Mouse (Mus musculus) C2C12 (cell line): ENCODE results near the gene Tmem189. TPM values are rescaled to one million over a fixed set of nuclear protein-coding genes. Genes with fewer than 3 reads are reported as not detected.
A peak's percentile ranks its signal among the peaks of the same experiment; 100 is the strongest.

Experiments
- H3K27me3 ChIP-seq: one replicate; pipeline ENCODE4 v1.6.1; 2011; ENCODE audit not compliant: control insufficient read depth, insufficient read depth, insufficient read length
- H3K36me3 ChIP-seq: one replicate; pipeline ENCODE4 v1.6.1; 2011; ENCODE audit not compliant: control insufficient read depth, insufficient read depth
- H3K4me3 ChIP-seq: one replicate; pipeline ENCODE4 v1.5.1; 2011; ENCODE audit warnings: mild to moderate bottlenecking, control low read depth; ENCODE audit not compliant: poor library complexity, insufficient read depth, severe bottlenecking
- H3K79me2 ChIP-seq: one replicate; pipeline ENCODE4 v1.6.1; 2011; ENCODE audit not compliant: control insufficient read depth, insufficient read depth
- H3K79me3 ChIP-seq: one replicate; pipeline ENCODE4 v1.6.1; 2011; ENCODE audit warnings: low read depth, control low read depth
- H3ac ChIP-seq: one replicate; pipeline ENCODE3; 2011; ENCODE audit warnings: low read depth; ENCODE audit not compliant: control insufficient read depth, insufficient read length
- CEBPB ChIP-seq: IDR thresholded peaks from one replicate; pipeline ENCODE4 v1.6.1; 2011; ENCODE audit warnings: low read depth, mild to moderate bottlenecking, control low read depth, moderate library complexity
- CTCF ChIP-seq: IDR thresholded peaks from one replicate; pipeline ENCODE4 v1.5.1; 2011; ENCODE audit not compliant: control insufficient read depth, insufficient read depth, insufficient read length
- FOSL1 ChIP-seq: IDR thresholded peaks from one replicate; pipeline ENCODE4 v1.8.0; 2011; ENCODE audit warnings: mild to moderate bottlenecking, low read length; ENCODE audit not compliant: poor library complexity, insufficient read depth, severe bottlenecking
- MAX ChIP-seq: IDR thresholded peaks from one replicate; pipeline ENCODE4 v1.6.1; 2011; ENCODE audit warnings: mild to moderate bottlenecking, control low read depth
- MYOD1 ChIP-seq: IDR thresholded peaks from one replicate; pipeline ENCODE4 v1.6.1; 2011; ENCODE audit warnings: low read depth; ENCODE audit not compliant: control insufficient read depth, insufficient read length
- MYOG ChIP-seq: IDR thresholded peaks from one replicate; pipeline ENCODE4 v1.6.1; 2011; ENCODE audit not compliant: control insufficient read depth, insufficient read length; ENCODE audit errors: extremely low read depth
- USF1 ChIP-seq: IDR thresholded peaks from one replicate; pipeline ENCODE4 v1.6.1; 2011; ENCODE audit warnings: low read depth, mild to moderate bottlenecking, control low read depth, moderate library complexity
- polyA plus RNA-seq: library from polyadenylated mRNA; unstranded; fragments of >200 nt; fragmentation: generic; extraction: Trizol; gene quantifications from one replicate; pipeline ENCODE4 v1.2.1, GENCODE M21; 2012; ENCODE audit warnings: missing spikeins

The Tmem189 gene
- polyA plus RNA-seq, 1 experiment = 34.5 TPM

DNA sequence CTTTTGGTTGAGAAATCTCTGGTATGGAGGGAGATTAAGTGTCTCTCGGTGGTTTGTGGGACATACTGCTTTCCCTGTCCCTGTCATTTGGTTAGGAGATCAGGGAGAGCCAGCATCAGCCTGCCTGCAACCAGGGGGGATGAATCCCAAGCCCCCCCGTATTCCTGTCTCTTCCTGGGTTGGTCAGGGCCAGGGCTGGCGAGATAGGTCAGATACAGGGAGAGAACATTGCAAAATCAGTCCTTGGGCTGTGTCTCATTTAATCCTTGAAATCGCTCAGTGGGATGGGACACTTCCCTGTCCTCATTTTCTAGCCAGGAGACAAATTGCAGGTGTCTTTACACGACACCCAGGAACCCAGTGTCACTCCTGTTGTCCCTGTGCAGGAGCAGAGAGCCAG lies 10.4 kb upstream of the Tmem189 start:
- Histone ChIP-seq H3K79me3 (no peaks in the 10 kb centered on the region), H3K36me3 (peaks cover 3% of the 10 kb centered on the region), H3K79me2 (no peaks in the 10 kb centered on the region), H3K4me3 (no peak overlapping the region), H3K27me3 (no peaks in the 10 kb centered on the region), H3ac (no peak overlapping the region)
- TF ChIP-seq CEBPB (no peak), MYOG (no peak), FOSL1 (no peak)

DNA sequence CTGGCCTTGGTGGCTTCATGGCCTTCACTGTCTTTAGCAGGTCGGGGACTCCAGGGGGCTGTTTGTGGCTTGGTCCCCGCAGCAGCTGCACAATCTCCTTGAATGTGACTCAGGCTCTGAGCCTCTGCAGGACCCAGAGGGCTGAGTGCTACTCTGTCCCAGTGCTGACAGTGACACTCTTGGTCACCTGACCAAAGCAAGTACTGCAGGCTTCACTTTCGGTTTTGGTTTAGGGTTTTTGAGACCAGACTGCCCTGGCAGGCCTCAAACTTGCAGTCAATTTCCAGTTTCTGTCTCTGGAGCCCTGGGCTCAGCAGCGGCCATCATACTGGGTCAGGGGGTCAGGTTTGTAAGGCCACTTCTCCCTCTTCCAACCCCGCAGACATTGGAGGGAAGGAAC lies 8.3 kb upstream of the Tmem189 start:
- peaks cover 3% of the 10 kb centered on the region for H3K36me3 ChIP-seq
- TF ChIP-seq USF1 (peak; percentile 93), MYOG (no peak), MYOD1 (peak; percentile 69)
- no peaks in the 10 kb centered on the region for H3K79me3 ChIP-seq

DNA sequence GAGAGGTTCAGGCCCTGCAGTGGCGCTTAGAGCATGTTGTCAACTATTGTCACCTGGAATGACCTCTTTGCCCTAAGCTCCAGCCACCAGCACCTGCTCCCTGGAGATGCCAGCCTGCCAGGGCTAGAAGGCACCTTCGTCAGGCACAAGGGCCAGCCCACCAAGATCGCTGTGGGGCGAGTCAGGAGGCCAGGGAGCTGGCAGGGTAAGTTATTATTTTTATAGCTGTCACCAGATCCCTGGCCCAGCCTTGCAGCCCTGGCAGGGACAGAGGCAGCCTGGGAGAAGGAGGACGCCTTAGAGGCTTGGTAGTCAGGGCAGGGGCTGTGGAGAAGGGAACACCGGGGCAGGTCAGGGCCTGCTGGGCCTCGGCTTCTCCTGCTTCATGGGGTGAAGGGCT lies 6.5 kb upstream of the Tmem189 start:
- H3K4me3 ChIP-seq = no peak overlapping the region
- H3K36me3 ChIP-seq = peaks cover 18% of the 10 kb centered on the region
- no peak overlapping the region for H3ac ChIP-seq
- peaks cover 17% of the 10 kb centered on the region for H3K79me3 ChIP-seq
- no peak for TF ChIP-seq CEBPB
- no peak for TF ChIP-seq MAX
- TF ChIP-seq MYOD1 = no peak
- TF ChIP-seq USF1 = no peak
- no peak for TF ChIP-seq MYOG
- no peak for TF ChIP-seq CTCF
- TF ChIP-seq FOSL1 = no peak
- no peaks in the 10 kb centered on the region for H3K27me3 ChIP-seq
- peaks cover 25% of the 10 kb centered on the region for H3K79me2 ChIP-seq

More for the DNA sequence above, 8.3 kb upstream of the Tmem189 start:
- Histone ChIP-seq H3K27me3 (no peaks in the 10 kb centered on the region), H3K79me2 (peaks cover 7% of the 10 kb centered on the region), H3ac (peak overlapping the region; percentile 23), H3K4me3 (no peak overlapping the region)

DNA sequence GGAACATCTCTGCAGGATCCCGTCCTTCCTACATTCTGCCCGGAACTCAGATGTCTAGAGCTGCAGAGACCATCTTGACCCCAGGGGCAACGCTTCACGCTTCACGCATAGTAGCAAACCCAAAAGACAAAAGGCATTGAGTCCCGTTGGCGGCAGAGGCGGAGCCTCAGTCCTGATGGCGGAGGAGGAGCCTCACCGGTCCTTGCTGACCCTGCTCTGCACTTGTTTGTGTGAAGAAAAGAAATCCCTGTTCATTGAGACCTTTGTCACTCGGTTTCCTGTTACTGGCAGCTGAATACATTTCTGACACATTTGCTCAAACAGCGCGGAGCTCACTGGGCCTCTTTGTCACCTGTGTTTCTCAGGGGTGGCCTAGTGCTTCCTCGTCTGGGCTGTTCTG lies 5.9 kb upstream of the Tmem189 start:
- Histone ChIP-seq H3K79me2 (peaks cover 31% of the 10 kb centered on the region), H3K79me3 (peaks cover 23% of the 10 kb centered on the region), H3ac (no peak overlapping the region), H3K4me3 (no peak overlapping the region), H3K36me3 (peaks cover 23% of the 10 kb centered on the region), H3K27me3 (no peaks in the 10 kb centered on the region)
- TF ChIP-seq USF1 = no peak
- no peak for TF ChIP-seq CTCF
- TF ChIP-seq MAX = no peak
- no peak for TF ChIP-seq CEBPB
- TF ChIP-seq MYOD1 = no peak
- no peak for TF ChIP-seq MYOG
- no peak for TF ChIP-seq FOSL1

DNA sequence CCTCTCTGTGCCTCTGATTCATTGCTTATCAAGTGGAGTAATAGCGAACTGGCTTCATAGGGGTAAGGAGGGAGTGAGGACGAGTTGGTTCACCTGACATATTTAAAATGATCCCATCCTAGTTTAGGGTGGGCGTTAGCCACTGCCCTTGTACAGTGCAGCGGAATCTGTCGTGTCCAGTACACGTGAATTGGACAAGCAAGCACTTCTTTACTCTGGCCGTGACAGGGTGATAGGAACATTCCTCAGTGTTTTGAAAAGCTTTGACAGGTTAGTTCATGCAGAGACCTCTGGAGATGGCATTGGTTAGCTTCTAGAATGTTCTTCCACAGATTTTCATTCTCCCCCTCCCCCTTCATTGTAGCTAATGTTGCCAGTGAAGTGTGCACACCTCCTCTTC lies 5.3 kb upstream of the Tmem189 start:
- Histone ChIP-seq H3K27me3 (no peaks in the 10 kb centered on the region), H3ac (no peak overlapping the region), H3K79me2 (peaks cover 36% of the 10 kb centered on the region), H3K4me3 (no peak overlapping the region), H3K79me3 (peaks cover 29% of the 10 kb centered on the region), H3K36me3 (peaks cover 23% of the 10 kb centered on the region)
- no peak for TF ChIP-seq MYOG
- no peak for TF ChIP-seq MYOD1
- no peak for TF ChIP-seq FOSL1
- no peak for TF ChIP-seq CTCF
- no peak for TF ChIP-seq USF1
- no peak for TF ChIP-seq CEBPB
- TF ChIP-seq MAX = no peak

DNA sequence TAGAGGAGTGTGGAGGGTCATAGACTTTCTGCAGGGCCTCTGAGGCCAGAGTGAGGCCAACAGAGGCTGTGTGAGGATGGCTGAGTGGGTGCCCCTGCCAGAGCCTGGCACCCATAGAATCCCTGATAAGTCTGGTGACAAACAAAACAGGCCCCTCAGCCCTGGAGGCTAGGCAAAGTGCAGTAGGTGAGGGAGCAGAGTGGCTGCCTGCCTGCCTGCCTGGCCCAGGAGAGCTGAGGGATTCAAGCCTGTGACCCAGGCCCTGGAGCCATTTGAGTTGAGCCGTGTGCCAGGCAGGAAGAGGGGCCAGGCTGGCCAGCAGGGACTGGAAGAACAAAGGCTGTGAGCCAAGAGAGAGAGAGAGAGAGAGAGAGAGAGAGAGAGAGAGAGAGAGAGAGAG lies 4.6 kb upstream of the Tmem189 start:
- TF ChIP-seq MYOD1 = no peak
- no peak for TF ChIP-seq CTCF
- TF ChIP-seq MAX = no peak
- TF ChIP-seq MYOG = no peak
- no peak for TF ChIP-seq CEBPB
- TF ChIP-seq USF1 = no peak
- no peak for TF ChIP-seq FOSL1
- Histone ChIP-seq H3K36me3 (peaks cover 23% of the 10 kb centered on the region), H3ac (no peak overlapping the region), H3K4me3 (no peak overlapping the region), H3K27me3 (no peaks in the 10 kb centered on the region), H3K79me2 (peaks cover 44% of the 10 kb centered on the region), H3K79me3 (peaks cover 30% of the 10 kb centered on the region)

DNA sequence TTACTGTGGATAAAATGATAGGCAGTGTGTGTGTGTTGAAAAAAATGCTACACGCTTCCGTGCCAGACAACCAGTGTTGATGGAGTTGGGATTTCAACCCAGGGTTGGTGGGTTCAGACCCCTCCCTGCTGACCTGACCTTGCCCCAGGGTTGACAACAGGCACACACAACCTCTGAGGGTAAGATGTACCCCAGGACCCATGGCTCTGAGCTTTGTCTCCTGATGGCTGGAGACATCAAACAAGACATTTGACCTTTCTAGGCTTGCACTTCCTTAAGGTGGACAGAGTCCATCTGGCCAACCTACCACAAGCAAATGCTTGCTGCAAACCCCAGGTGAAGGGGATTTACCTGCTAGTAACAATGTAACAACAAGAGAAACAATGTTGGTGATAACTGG lies 3.9 kb upstream of the Tmem189 start:
- Histone ChIP-seq H3ac (no peak overlapping the region), H3K79me3 (peaks cover 30% of the 10 kb centered on the region), H3K4me3 (no peak overlapping the region), H3K36me3 (peaks cover 23% of the 10 kb centered on the region), H3K27me3 (no peaks in the 10 kb centered on the region), H3K79me2 (peaks cover 46% of the 10 kb centered on the region)
- TF ChIP-seq FOSL1 = no peak
- no peak for TF ChIP-seq CTCF
- no peak for TF ChIP-seq MYOD1
- TF ChIP-seq CEBPB = no peak
- no peak for TF ChIP-seq MYOG
- TF ChIP-seq MAX = no peak
- TF ChIP-seq USF1 = no peak
